Mouse (Mus musculus): ENCODE measurements around the gene Smpdl3a. TPM values are rescaled to one million over a fixed set of nuclear protein-coding genes. Genes with fewer than 3 reads are reported as not detected.

Smpdl3a gene
- total RNA-seq (2015) (100 and 106 TPM in 2 replicates), total RNA-seq (2017) (42.8 and 48.9 TPM in 2 replicates)

- no peak for ATAC-seq (replicated peaks; ENCODE audit: poor library complexity)
Measured at GRCm38 (mm10) chr10:57794018-57794417, at the start of gene Smpdl3a. TSS of gene Smpdl3a (plus strand) at chr10:57794335.

- peak; percentile 64 for ATAC-seq (replicated peaks; ENCODE audit: poor library complexity)
Measured at GRCm38 (mm10) chr10:57745452-57745851, 48.7 kb upstream of the Smpdl3a start.

GRCm38 (mm10) chr10:57747127-57747526, 47.0 kb upstream of the Smpdl3a start:
- no peak for ATAC-seq (replicated peaks; ENCODE audit: poor library complexity)

GRCm38 (mm10) chr10:57753343-57753742, 40.8 kb upstream of the Smpdl3a start:
- ATAC-seq (replicated peaks; ENCODE audit: poor library complexity) = peak; percentile 60

- no peak for ATAC-seq (replicated peaks; ENCODE audit: poor library complexity)
Measured at GRCm38 (mm10) chr10:57755201-57755736, 38.9 kb upstream of the Smpdl3a start.

- ATAC-seq (replicated peaks; ENCODE audit: poor library complexity) = peak; percentile 44; the same call in 1 of the 2 replicates
Measured at GRCm38 (mm10) chr10:57758999-57759398, 35.1 kb upstream of the Smpdl3a start.

GRCm38 (mm10) chr10:57760694-57761093, 33.4 kb upstream of the Smpdl3a start:
- no peak for ATAC-seq (replicated peaks; ENCODE audit: poor library complexity)

- no peak for ATAC-seq (replicated peaks; ENCODE audit: poor library complexity)
Measured at GRCm38 (mm10) chr10:57763044-57763443, 31.1 kb upstream of the Smpdl3a start.

- ATAC-seq (replicated peaks; ENCODE audit: poor library complexity) = no peak
Measured at GRCm38 (mm10) chr10:57783289-57784130, 10.6 kb upstream of the Smpdl3a start.

- ATAC-seq (replicated peaks; ENCODE audit: poor library complexity) = no peak; the same call in 1 of the 2 replicates
Measured at GRCm38 (mm10) chr10:57784131-57784875, 9.8 kb upstream of the Smpdl3a start.

- ATAC-seq (replicated peaks; ENCODE audit: poor library complexity) = no peak
Measured at GRCm38 (mm10) chr10:57784876-57785150, 9.3 kb upstream of the Smpdl3a start, which contains the start of gene Fabp7. TSS of gene Fabp7 (plus strand) at chr10:57784881.

- ATAC-seq (replicated peaks; ENCODE audit: poor library complexity) = no peak
Measured at GRCm38 (mm10) chr10:57785552-57785951, 8.6 kb upstream of the Smpdl3a start.

GRCm38 (mm10) chr10:57792957-57793356, 1.2 kb upstream of the Smpdl3a start:
- peak; percentile 49 for ATAC-seq (replicated peaks; ENCODE audit: poor library complexity)

GRCm38 (mm10) chr10:57794491-57795461, 641 bp downstream of the Smpdl3a start:
- peak; percentile 46 for ATAC-seq (replicated peaks; ENCODE audit: poor library complexity)

- ATAC-seq (replicated peaks; ENCODE audit: poor library complexity) = no peak
Measured at GRCm38 (mm10) chr10:57795542-57795941, 1.4 kb downstream of the Smpdl3a start.

GRCm38 (mm10) chr10:57796057-57796456, 1.9 kb downstream of the Smpdl3a start:
- ATAC-seq (replicated peaks; ENCODE audit: poor library complexity) = peak; percentile 59

- peak; percentile 58 for ATAC-seq (replicated peaks; ENCODE audit: poor library complexity)
Measured at GRCm38 (mm10) chr10:57799486-57799885, 5.4 kb downstream of the Smpdl3a start.

- ATAC-seq (replicated peaks; ENCODE audit: poor library complexity) = peak; percentile 95
Measured at GRCm38 (mm10) chr10:57807754-57808153, 13.6 kb downstream of the Smpdl3a start.

GRCm38 (mm10) chr10:57812161-57812856, 18.2 kb downstream of the Smpdl3a start:
- no peak for ATAC-seq (replicated peaks; ENCODE audit: poor library complexity)

- no peak for ATAC-seq (replicated peaks; ENCODE audit: poor library complexity)
Measured at GRCm38 (mm10) chr10:57814295-57814694, 20.2 kb downstream of the Smpdl3a start.

All from megakaryocyte progenitor cell, adult 5-6 weeks (primary cell).